Mouse (Mus musculus) lung, postnatal 25 days (tissue): ENCODE measurements around the gene Tmod1.
A peak's percentile ranks its signal among the peaks of the same experiment; 100 is the strongest.

ENCODE experiments used
- DNase-seq: peaks from one replicate; pipeline ENCODE4 v3.0.0; 2022; ENCODE audit warnings: low spot score

Tmod1 gene

GRCm38 (mm10) chr4:46131791-46132190 lies 93.1 kb downstream of the Tmod1 start:
- no peak for DNase-seq

GRCm38 (mm10) chr4:46137629-46138286 lies 99.0 kb downstream of the Tmod1 start:
- DNase-seq, result peak; percentile 16

DNA sequence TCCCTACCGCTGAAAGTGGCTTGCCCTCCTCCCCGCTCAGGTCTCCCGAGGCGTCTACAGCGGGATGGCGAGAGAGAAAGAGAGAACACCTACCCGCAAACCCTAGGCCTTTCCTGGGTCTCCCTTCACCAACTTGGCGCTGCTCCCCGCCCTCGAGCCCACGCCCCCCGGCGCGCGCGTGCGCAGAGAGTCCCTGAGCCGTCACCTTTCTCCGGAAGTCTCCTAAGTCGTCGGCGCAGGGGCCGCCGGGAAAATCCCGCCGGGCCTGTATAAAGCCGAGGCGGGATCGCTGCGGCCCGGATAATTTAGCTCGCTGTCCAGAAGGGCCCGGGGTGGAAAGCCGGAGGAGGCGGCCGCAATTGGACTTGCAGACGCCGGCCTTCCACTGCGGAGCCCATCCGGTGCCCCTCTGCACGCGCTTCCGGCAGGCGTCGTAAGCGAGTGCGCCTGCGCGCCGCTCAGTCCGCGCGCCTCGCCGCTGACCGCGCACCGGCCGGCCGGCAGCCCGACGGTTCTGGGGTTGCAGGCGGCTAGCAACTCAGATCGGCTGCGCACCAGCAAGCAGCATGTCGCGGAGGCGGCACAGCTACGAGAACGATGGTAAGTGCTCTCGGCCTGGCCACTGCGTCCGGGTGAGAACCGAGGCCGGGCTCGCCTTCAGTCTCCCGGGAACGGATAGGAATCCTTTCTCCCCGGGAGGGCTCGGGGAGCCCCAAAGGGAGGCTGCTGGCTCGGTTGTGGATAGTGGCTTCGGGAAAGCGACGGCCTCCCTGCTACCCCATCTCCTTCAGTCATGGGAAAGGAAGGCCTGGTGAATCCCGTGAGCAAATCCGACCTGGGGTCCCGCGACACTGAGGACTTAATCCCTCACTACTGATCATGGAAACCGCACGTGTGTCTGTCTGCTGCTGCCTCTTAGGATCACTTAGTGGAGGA lies 99.8 kb downstream of the Tmod1 start, which contains the start of the genes Ncbp1 and Tstd2:
Gene Ncbp1, plus strand, starts transcription at position 327 of the 936 bp plus-strand sequence.
Gene Tstd2, minus strand, starts transcription at position 408 of the 936 bp plus-strand sequence.
- peak; percentile 89 for DNase-seq

DNA sequence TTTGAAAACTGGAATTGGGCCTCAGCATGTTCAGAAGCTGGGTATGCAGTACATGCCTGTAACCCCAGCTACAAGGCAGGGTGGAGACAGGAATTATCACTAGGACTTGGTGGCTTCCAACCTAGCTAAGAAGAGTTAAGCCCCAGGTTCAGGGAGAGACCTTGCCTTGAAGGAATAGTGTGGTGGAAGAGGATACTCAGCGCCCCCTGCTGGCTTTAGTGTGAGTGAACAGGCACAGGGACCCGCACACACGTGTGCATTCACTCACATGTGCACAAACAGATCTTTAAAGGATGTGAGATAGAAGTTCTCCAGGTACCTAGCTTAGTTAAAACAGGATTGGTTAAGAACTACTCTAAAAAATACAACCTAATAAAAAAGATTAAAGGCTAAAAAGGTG lies 105.6 kb downstream of the Tmod1 start:
- DNase-seq, result no peak

- DNase-seq, result no peak
These were observed 108.1 kb downstream of the Tmod1 start for GRCm38 (mm10) chr4:46146881-46147280.

- no peak for DNase-seq
These were observed 113.3 kb downstream of the Tmod1 start for GRCm38 (mm10) chr4:46151903-46152544.

GRCm38 (mm10) chr4:46164027-46164426 lies 125.3 kb downstream of the Tmod1 start:
- DNase-seq, result no peak
